Mouse (Mus musculus): Measurements from ENCODE around the gene Lrrc10. TPM values are rescaled to one million over a fixed set of nuclear protein-coding genes. Genes with fewer than 3 reads are reported as not detected.

The Lrrc10 gene
- polyA plus RNA-seq, 1 experiment from 2014 or later = not detected

DNA sequence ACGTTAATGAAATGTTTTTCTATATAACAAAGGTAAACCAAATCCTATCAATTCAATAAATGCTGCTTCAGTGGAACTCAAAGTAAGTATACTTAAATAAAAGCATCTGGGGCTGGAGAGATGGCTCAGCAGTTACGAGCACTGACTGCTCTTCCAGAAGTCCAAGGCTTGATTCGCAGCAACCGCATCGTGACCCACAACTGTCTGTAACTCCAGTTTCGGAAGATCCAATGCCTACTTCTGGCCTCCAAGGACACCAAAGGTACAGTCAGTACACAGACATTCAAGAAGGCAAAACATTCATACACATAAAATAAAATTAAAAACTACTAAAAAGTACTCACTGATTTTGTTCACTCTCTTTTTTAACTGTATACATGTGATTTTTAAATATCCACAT lies 51.0 kb downstream of the Lrrc10 start:
- ATAC-seq (ENCODE audit: low FRiP score) = no peak
- no peak overlapping the region for H3K4me2 ChIP-seq
- 88% methylated on average over 6 of the region's 6 CpGs for WGBS
- H3K27me3 ChIP-seq (ENCODE audit: control insufficient read depth, insufficient read depth, low read length) = no peaks in the 10 kb centered on the region
- peaks cover 20% of the 10 kb centered on the region for H3K4me1 ChIP-seq (ENCODE audit: control insufficient read depth, insufficient read depth, low read length)
- H3K9me3 ChIP-seq (ENCODE audit: control insufficient read depth, low read length) = no peaks in the 10 kb centered on the region
- H3K27ac ChIP-seq (ENCODE audit: low read depth, low read length) = no peak overlapping the region
- H3K36me3 ChIP-seq (ENCODE audit: control insufficient read depth, insufficient read depth, low read length) = no peaks in the 10 kb centered on the region
- no peak overlapping the region for H3K4me3 ChIP-seq (ENCODE audit: low read depth, low read length)
- no peak for DNase-seq (ENCODE audit: low spot score, missing footprints)
- no peak overlapping the region for H3K9ac ChIP-seq (ENCODE audit: low read length)

Other genes starting within 250 kb of the Lrrc10 start
- gene Myrfl, start 148.4 kb upstream of the Lrrc10 start, polyA plus RNA-seq (2014; fragmentation: Nextera tagmentation; extraction: Ambion mirVana) = 0.04 and 0.23 TPM in 2 replicates
- gene Rab3ip, start 94.6 kb upstream of the Lrrc10 start, polyA plus RNA-seq (2014; fragmentation: Nextera tagmentation; extraction: Ambion mirVana) = 41.1 and 44.3 TPM in 2 replicates
- not detected in 2 replicates for gene Gm10271, start 72.7 kb upstream of the Lrrc10 start, polyA plus RNA-seq (2014; fragmentation: Nextera tagmentation; extraction: Ambion mirVana)
- 0.12 TPM in 1 of 2 replicates, not detected in the other for gene Best3, start 59.0 kb upstream of the Lrrc10 start, polyA plus RNA-seq (2014; fragmentation: Nextera tagmentation; extraction: Ambion mirVana)
- 337 and 338 TPM in 2 replicates for gene Cct2, start 18.5 kb downstream of the Lrrc10 start, polyA plus RNA-seq (2014; fragmentation: Nextera tagmentation; extraction: Ambion mirVana)
- gene Frs2, start 103.2 kb downstream of the Lrrc10 start, polyA plus RNA-seq (2014; fragmentation: Nextera tagmentation; extraction: Ambion mirVana) = 27.1 and 28.5 TPM in 2 replicates
- 173 and 194 TPM in 2 replicates for gene Yeats4, start 179.2 kb downstream of the Lrrc10 start, polyA plus RNA-seq (2014; fragmentation: Nextera tagmentation; extraction: Ambion mirVana)
- 0.14 TPM in 1 of 2 replicates, not detected in the other for gene 9530003J23Rik, start 193.4 kb downstream of the Lrrc10 start, polyA plus RNA-seq (2014; fragmentation: Nextera tagmentation; extraction: Ambion mirVana)
- gene Lyz2, start 237.0 kb downstream of the Lrrc10 start, polyA plus RNA-seq (2014; fragmentation: Nextera tagmentation; extraction: Ambion mirVana) = 12.8 and 13.7 TPM in 2 replicates
- not detected in 2 replicates for gene Lyz1, start 247.5 kb downstream of the Lrrc10 start, polyA plus RNA-seq (2014; fragmentation: Nextera tagmentation; extraction: Ambion mirVana)